Mouse (Mus musculus): ENCODE measurements at regions not wholly inside any gene's neighbourhood (a gene's known extent, or its start where the extent isn't known, plus 50 kb on each side); places are given as distances from the start of the nearest gene placed in this dataset.
A peak's percentile ranks its signal among the peaks of the same experiment; 100 is the strongest.

- Histone ChIP-seq H3K27me3 (ENCODE audit: control insufficient read depth, insufficient read depth, low read length) (no peaks in the 10 kb centered on the region), H3K9ac (ENCODE audit: low read length) (no peak overlapping the region), H3K36me3 (ENCODE audit: control insufficient read depth, insufficient read depth, low read length) (no peaks in the 10 kb centered on the region), H3K9me3 (ENCODE audit: control insufficient read depth, low read length) (no peaks in the 10 kb centered on the region), H3K4me2 (ENCODE audit: low read depth, severe bottlenecking) (no peak overlapping the region), H3K4me1 (ENCODE audit: control insufficient read depth, insufficient read depth, low read length) (no peaks in the 10 kb centered on the region), H3K27ac (replicated peaks; ENCODE audit: low read depth, low read length) (no peak overlapping the region), H3K4me3 (ENCODE audit: low read depth, low read length) (no peak overlapping the region)
- no peak for DNase-seq (ENCODE audit: low spot score)
- ATAC-seq (ENCODE audit: insufficient number of reproducible peaks, low FRiP score, low TSS enrichment, low read depth), result no peak
- WGBS, result 33% methylated on average over 3 of the region's 3 CpGs
These were observed 129.1 kb upstream of the Tnc start for GRCm38 (mm10) chr4:64175938-64176337.

DNA sequence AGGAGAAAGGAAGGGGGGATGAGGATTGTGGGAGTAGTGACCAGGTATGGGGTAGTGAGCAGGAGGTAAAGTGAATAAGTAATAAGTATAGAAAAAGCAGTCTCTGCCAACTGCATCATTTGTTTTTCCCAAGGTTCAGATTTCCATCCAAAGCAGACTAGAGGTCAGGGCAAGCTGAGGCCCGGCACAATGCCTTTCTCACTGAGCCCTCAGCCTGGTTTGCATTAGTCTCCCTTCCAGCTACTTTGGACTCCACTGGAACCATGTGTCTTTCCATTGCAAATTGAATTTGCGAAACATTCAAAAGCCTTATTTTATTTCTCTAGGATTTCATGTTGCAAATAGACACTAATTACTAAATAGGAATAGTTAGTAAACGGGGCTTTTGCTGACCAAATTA, 124.7 kb upstream of the Tnc start:
- Histone ChIP-seq H3K36me3 (ENCODE audit: control insufficient read depth, insufficient read depth, low read length) (no peaks in the 10 kb centered on the region), H3K4me1 (ENCODE audit: control insufficient read depth, insufficient read depth, low read length) (no peaks in the 10 kb centered on the region), H3K9me3 (ENCODE audit: control insufficient read depth, low read length) (no peaks in the 10 kb centered on the region), H3K27ac (replicated peaks; ENCODE audit: low read depth, low read length) (no peak overlapping the region), H3K4me3 (ENCODE audit: low read depth, low read length) (no peak overlapping the region), H3K9ac (ENCODE audit: low read length) (no peak overlapping the region), H3K4me2 (ENCODE audit: low read depth, severe bottlenecking) (no peak overlapping the region), H3K27me3 (ENCODE audit: control insufficient read depth, insufficient read depth, low read length) (no peaks in the 10 kb centered on the region)
- ATAC-seq (ENCODE audit: insufficient number of reproducible peaks, low FRiP score, low TSS enrichment, low read depth), result no peak
- no peak for DNase-seq (ENCODE audit: low spot score)
- WGBS, result 74% methylated on average over 3 of the region's 3 CpGs

DNA sequence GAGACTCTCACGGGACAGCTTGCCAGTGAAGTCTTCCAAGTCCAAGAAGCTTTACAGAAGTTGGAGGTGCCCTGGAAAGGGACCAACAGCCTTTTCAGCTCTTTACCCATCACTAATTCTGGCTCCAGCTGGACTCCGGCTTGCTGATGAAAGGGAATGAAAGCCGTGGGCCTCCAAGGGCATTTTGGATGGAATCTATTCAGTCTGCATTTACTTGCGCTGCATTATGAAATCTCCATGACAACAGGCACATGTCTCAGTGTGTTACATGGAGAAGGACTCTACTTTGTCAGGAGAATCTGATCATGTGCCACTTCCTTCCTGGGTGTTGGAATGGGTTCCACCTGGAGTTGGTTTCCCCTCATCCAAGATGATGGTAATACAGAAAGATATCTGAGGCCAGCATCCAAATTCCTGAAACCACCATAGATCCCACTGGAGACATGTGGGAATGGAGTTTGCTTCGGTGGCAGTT, 102.2 kb upstream of the Tnc start:
- H3K9ac ChIP-seq (ENCODE audit: low read length), result no peak overlapping the region
- H3K4me2 ChIP-seq (ENCODE audit: low read depth, severe bottlenecking), result no peak overlapping the region
- no peak overlapping the region for H3K27ac ChIP-seq (replicated peaks; ENCODE audit: low read depth, low read length)
- ATAC-seq (ENCODE audit: insufficient number of reproducible peaks, low FRiP score, low TSS enrichment, low read depth) (no peak), DNase-seq (ENCODE audit: low spot score) (no peak)
- no peaks in the 10 kb centered on the region for H3K4me1 ChIP-seq (ENCODE audit: control insufficient read depth, insufficient read depth, low read length)
- WGBS, result 84% methylated on average over 5 of the region's 5 CpGs
- no peaks in the 10 kb centered on the region for H3K36me3 ChIP-seq (ENCODE audit: control insufficient read depth, insufficient read depth, low read length)
- no peak overlapping the region for H3K4me3 ChIP-seq (ENCODE audit: low read depth, low read length)
- H3K27me3 ChIP-seq (ENCODE audit: control insufficient read depth, insufficient read depth, low read length), result no peaks in the 10 kb centered on the region
- no peaks in the 10 kb centered on the region for H3K9me3 ChIP-seq (ENCODE audit: control insufficient read depth, low read length)

- Histone ChIP-seq H3K4me2 (ENCODE audit: low read depth, severe bottlenecking) (no peak overlapping the region), H3K27me3 (ENCODE audit: control insufficient read depth, insufficient read depth, low read length) (no peaks in the 10 kb centered on the region), H3K4me1 (ENCODE audit: control insufficient read depth, insufficient read depth, low read length) (no peaks in the 10 kb centered on the region), H3K9me3 (ENCODE audit: control insufficient read depth, low read length) (no peaks in the 10 kb centered on the region), H3K27ac (replicated peaks; ENCODE audit: low read depth, low read length) (no peak overlapping the region), H3K36me3 (ENCODE audit: control insufficient read depth, insufficient read depth, low read length) (no peaks in the 10 kb centered on the region), H3K9ac (ENCODE audit: low read length) (no peak overlapping the region), H3K4me3 (ENCODE audit: low read depth, low read length) (no peak overlapping the region)
- WGBS, result 89% methylated on average over 2 of the region's 2 CpGs
- ATAC-seq (ENCODE audit: insufficient number of reproducible peaks, low FRiP score, low TSS enrichment, low read depth) (no peak), DNase-seq (ENCODE audit: low spot score) (no peak)
These were observed 99.1 kb upstream of the Tnc start for GRCm38 (mm10) chr4:64145924-64146323.

DNA sequence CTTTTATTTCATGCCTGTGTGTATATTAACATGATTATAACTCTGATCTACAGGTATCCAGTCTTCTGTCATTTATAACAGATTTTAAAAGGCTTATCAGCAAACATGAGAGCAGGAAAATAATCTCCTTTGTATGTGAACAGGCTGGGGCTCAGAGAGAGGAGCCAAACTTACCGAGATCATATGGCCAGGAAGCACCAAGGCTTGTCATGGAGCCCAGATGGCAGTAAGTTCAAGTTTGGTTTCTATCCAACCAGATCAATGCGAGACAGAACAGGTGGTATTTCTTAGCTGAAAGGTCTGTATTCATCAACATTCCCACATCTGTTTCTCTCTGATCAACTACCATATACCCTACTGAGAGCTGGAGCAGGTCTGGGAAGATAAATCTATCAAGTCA, 96.1 kb upstream of the Tnc start:
- H3K27ac ChIP-seq (replicated peaks; ENCODE audit: low read depth, low read length), result no peak overlapping the region
- no peak for DNase-seq (ENCODE audit: low spot score)
- H3K27me3 ChIP-seq (ENCODE audit: control insufficient read depth, insufficient read depth, low read length), result no peaks in the 10 kb centered on the region
- H3K4me3 ChIP-seq (ENCODE audit: low read depth, low read length), result no peak overlapping the region
- no peak overlapping the region for H3K9ac ChIP-seq (ENCODE audit: low read length)
- H3K4me2 ChIP-seq (ENCODE audit: low read depth, severe bottlenecking), result no peak overlapping the region
- no peaks in the 10 kb centered on the region for H3K9me3 ChIP-seq (ENCODE audit: control insufficient read depth, low read length)
- 75% methylated on average over 2 of the region's 2 CpGs for WGBS
- no peaks in the 10 kb centered on the region for H3K36me3 ChIP-seq (ENCODE audit: control insufficient read depth, insufficient read depth, low read length)
- ATAC-seq (ENCODE audit: insufficient number of reproducible peaks, low FRiP score, low TSS enrichment, low read depth), result no peak
- H3K4me1 ChIP-seq (ENCODE audit: control insufficient read depth, insufficient read depth, low read length), result no peaks in the 10 kb centered on the region

DNA sequence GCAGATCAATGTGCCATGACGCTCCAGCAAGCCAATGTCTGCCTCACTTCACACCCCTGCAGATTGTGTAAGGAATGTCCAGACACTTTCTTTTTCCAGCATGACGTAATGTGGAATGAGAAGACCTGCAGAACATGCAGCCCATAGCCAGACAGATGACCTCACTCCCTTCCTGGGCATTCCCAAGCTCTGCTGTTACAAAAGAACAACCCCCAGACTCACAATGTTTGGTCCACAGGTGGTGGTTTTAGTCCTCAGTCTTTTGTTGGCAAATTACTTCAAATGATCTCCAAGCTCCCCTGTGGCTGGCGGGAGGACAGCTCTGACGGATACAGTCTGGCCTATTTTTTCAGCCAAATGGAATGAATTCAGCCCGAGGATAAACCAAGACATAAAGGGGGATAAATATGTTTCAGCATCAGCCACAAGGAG, 95.6 kb upstream of the Tnc start:
- Histone ChIP-seq H3K4me2 (ENCODE audit: low read depth, severe bottlenecking) (no peak overlapping the region), H3K27ac (replicated peaks; ENCODE audit: low read depth, low read length) (no peak overlapping the region), H3K9ac (ENCODE audit: low read length) (no peak overlapping the region), H3K27me3 (ENCODE audit: control insufficient read depth, insufficient read depth, low read length) (no peaks in the 10 kb centered on the region), H3K4me1 (ENCODE audit: control insufficient read depth, insufficient read depth, low read length) (no peaks in the 10 kb centered on the region), H3K9me3 (ENCODE audit: control insufficient read depth, low read length) (no peaks in the 10 kb centered on the region), H3K4me3 (ENCODE audit: low read depth, low read length) (no peak overlapping the region), H3K36me3 (ENCODE audit: control insufficient read depth, insufficient read depth, low read length) (no peaks in the 10 kb centered on the region)
- DNase-seq (ENCODE audit: low spot score) (no peak), ATAC-seq (ENCODE audit: insufficient number of reproducible peaks, low FRiP score, low TSS enrichment, low read depth) (no peak)
- 78% methylated on average over 5 of the region's 5 CpGs for WGBS

DNA sequence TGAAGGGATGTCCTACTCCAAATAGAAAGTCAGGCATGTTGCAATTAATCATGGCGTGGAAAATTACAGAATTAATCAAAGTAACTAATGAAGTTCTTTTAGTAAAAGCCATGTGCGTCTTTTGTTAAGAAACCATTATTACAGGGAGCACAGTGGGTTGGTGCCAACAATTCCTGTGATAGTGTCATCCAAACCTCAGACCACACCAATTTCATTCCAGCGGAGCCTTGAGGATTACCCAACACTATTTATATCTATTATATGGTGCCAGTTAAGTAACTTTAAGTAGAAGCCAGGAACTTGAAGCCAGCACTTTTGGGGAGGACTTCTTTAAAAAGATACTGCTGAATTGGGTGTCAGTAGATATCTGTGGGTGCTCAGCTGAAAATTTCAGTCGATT, 93.0 kb upstream of the Tnc start:
- WGBS, result 83% methylated on average over 4 of the region's 4 CpGs
- Histone ChIP-seq H3K4me3 (ENCODE audit: low read depth, low read length) (no peak overlapping the region), H3K4me1 (ENCODE audit: control insufficient read depth, insufficient read depth, low read length) (no peaks in the 10 kb centered on the region), H3K4me2 (ENCODE audit: low read depth, severe bottlenecking) (no peak overlapping the region), H3K27ac (replicated peaks; ENCODE audit: low read depth, low read length) (no peak overlapping the region), H3K36me3 (ENCODE audit: control insufficient read depth, insufficient read depth, low read length) (no peaks in the 10 kb centered on the region), H3K9ac (ENCODE audit: low read length) (no peak overlapping the region), H3K9me3 (ENCODE audit: control insufficient read depth, low read length) (no peaks in the 10 kb centered on the region), H3K27me3 (ENCODE audit: control insufficient read depth, insufficient read depth, low read length) (no peaks in the 10 kb centered on the region)
- ATAC-seq (ENCODE audit: insufficient number of reproducible peaks, low FRiP score, low TSS enrichment, low read depth) (no peak), DNase-seq (ENCODE audit: low spot score) (no peak)

DNA sequence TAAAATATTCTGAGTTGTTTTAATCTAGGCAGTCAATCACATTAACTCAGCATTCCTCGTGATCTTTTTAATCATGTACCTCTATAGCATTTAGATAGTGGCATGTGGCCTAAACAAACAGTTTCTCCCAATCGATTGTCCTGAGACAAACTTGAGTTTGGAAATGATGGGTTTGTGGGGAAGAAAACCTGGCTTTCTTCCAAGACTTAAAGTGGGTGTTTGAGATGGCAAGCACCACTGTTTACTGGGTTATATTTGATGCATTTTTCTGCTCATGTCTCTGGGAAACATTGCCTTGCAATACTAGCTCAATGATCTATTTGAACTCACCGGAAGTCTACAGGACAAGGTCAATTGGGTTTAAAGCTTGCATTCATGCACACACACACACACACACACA, 88.2 kb upstream of the Tnc start:
- no peak overlapping the region for H3K9ac ChIP-seq (ENCODE audit: low read length)
- no peaks in the 10 kb centered on the region for H3K9me3 ChIP-seq (ENCODE audit: control insufficient read depth, low read length)
- DNase-seq (ENCODE audit: low spot score) (no peak), ATAC-seq (ENCODE audit: insufficient number of reproducible peaks, low FRiP score, low TSS enrichment, low read depth) (no peak)
- no peaks in the 10 kb centered on the region for H3K4me1 ChIP-seq (ENCODE audit: control insufficient read depth, insufficient read depth, low read length)
- H3K36me3 ChIP-seq (ENCODE audit: control insufficient read depth, insufficient read depth, low read length), result no peaks in the 10 kb centered on the region
- H3K27ac ChIP-seq (replicated peaks; ENCODE audit: low read depth, low read length), result no peak overlapping the region
- no peak overlapping the region for H3K4me3 ChIP-seq (ENCODE audit: low read depth, low read length)
- no peak overlapping the region for H3K4me2 ChIP-seq (ENCODE audit: low read depth, severe bottlenecking)
- WGBS, result 92% methylated on average over 3 of the region's 3 CpGs
- no peaks in the 10 kb centered on the region for H3K27me3 ChIP-seq (ENCODE audit: control insufficient read depth, insufficient read depth, low read length)

DNA sequence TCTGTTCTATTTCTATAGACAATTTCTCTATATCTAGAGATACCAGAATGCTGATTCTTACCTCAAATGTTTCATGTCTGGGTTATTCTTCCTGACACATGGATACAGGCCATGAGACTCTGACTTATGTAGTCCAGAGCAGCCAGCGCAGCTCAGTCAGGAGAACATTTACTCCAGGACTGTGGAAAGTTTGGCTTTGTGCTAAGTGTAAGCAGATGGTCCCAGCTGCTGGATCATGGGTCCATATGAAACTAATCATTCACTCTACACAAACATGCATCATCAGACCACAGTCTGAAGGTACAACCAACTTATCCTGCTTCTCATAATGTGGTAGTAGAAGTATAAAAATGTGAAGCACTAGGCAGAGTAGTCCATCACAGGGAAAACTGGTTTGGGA, 82.5 kb upstream of the Tnc start:
- Histone ChIP-seq H3K4me3 (ENCODE audit: low read depth, low read length) (no peak overlapping the region), H3K27me3 (ENCODE audit: control insufficient read depth, insufficient read depth, low read length) (no peaks in the 10 kb centered on the region)
- ATAC-seq (ENCODE audit: insufficient number of reproducible peaks, low FRiP score, low TSS enrichment, low read depth), result peak; percentile 80; the same call in 1 of the 2 replicates

More for the DNA sequence above, 82.5 kb upstream of the Tnc start:
- H3K9me3 ChIP-seq (ENCODE audit: control insufficient read depth, low read length), result no peaks in the 10 kb centered on the region
- H3K36me3 ChIP-seq (ENCODE audit: control insufficient read depth, insufficient read depth, low read length), result no peaks in the 10 kb centered on the region
- H3K27ac ChIP-seq (replicated peaks; ENCODE audit: low read depth, low read length), result no peak overlapping the region
- DNase-seq (ENCODE audit: low spot score), result peak; percentile 25
- WGBS, result 44% methylated on average over 1 of the region's 1 CpGs
- no peak overlapping the region for H3K9ac ChIP-seq (ENCODE audit: low read length)
- no peak overlapping the region for H3K4me2 ChIP-seq (ENCODE audit: low read depth, severe bottlenecking)
- H3K4me1 ChIP-seq (ENCODE audit: control insufficient read depth, insufficient read depth, low read length), result no peaks in the 10 kb centered on the region
